Mouse (Mus musculus) kidney, postnatal 0 days (tissue): Measurements from ENCODE around the gene Arntl. TPM values are rescaled to one million over a fixed set of nuclear protein-coding genes. Genes with fewer than 3 reads are reported as not detected.
A peak's percentile ranks its signal among the peaks of the same experiment; 100 is the strongest.
"Not testable (repeated sequence)": the region's sequence is repeated elsewhere in the genome, so short reads cannot be mapped to it uniquely, and the experiment has no call there.

Experiments used
- ATAC-seq: fragments of 200-750 bp; cut with Nextera tagmentation; replicated peaks from 2 replicates; pipeline ENCODE4 v1.8.0; 2017; ENCODE audit warnings: low read depth, moderate number of reproducible peaks, moderate TSS enrichment, moderate library complexity; ENCODE audit not compliant: low FRiP score
- DNase-seq: peaks from one replicate; pipeline ENCODE4 v3.0.0-alpha.2; 2016; ENCODE audit warnings: low spot score
- H3K27ac ChIP-seq: fragments of 300-500 bp; sonication (generic); 2 replicates; pipeline ENCODE4 v1.5.1; 2014; ENCODE audit warnings: mild to moderate bottlenecking
- H3K27me3 ChIP-seq: fragments of 300-500 bp; sonication (generic); 2 replicates; pipeline ENCODE4 v1.6.1; 2014; ENCODE audit warnings: low read length, mixed read lengths; ENCODE audit not compliant: insufficient read depth
- H3K36me3 ChIP-seq: fragments of 300-500 bp; sonication (generic); 2 replicates; pipeline ENCODE4 v1.6.1; 2014; ENCODE audit warnings: low read length, mixed read lengths; ENCODE audit not compliant: insufficient read depth
- H3K4me1 ChIP-seq: fragments of 300-500 bp; sonication (generic); replicated peaks from 2 replicates; pipeline ENCODE4 v1.6.1; 2014; ENCODE audit warnings: antibody characterized with exemption, low read length, mixed read lengths; ENCODE audit not compliant: insufficient read depth
- H3K4me2 ChIP-seq: fragments of 300-500 bp; sonication (generic); 2 replicates; pipeline ENCODE4 v1.6.1; 2014; ENCODE audit warnings: mild to moderate bottlenecking, low read length, moderate library complexity, mixed read lengths
- H3K4me3 ChIP-seq: fragments of 300-500 bp; sonication (generic); replicated peaks from 2 replicates; pipeline ENCODE4 v1.5.1; 2014; ENCODE audit warnings: low read depth, low read length
- H3K9ac ChIP-seq: fragments of 300-500 bp; sonication (generic); 2 replicates; pipeline ENCODE4 v1.6.1; 2014; ENCODE audit warnings: low read depth, low read length
- H3K9me3 ChIP-seq: fragments of 300-500 bp; sonication (generic); replicated peaks from 2 replicates; pipeline ENCODE4 v1.6.1; 2016; ENCODE audit warnings: low read length, inconsistent platforms, mixed read lengths
- CTCF ChIP-seq: IDR thresholded peaks from 2 replicates; pipeline ENCODE4 v1.5.1; 2016; ENCODE audit warnings: antibody characterized with exemption, low read depth, mild to moderate bottlenecking, moderate library complexity
- WGBS: fragments of 180-500 bp; shearing (Covaris S2); extraction: QIAGEN DNeasy Blood & Tissue Kit; methylation state at CpG from one replicate; pipeline ENCODE4 v1.1.7; 2014; 5-methylcytosine and 5-hydroxymethylcytosine counted together
- polyA plus RNA-seq: library from polyadenylated mRNA; unstranded; fragments of >200 nt; fragmentation: Nextera tagmentation; extraction: Ambion mirVana; gene quantifications from 2 replicates; pipeline ENCODE4 v1.2.1, GENCODE M21; 2015

Arntl gene
- polyA plus RNA-seq, 1 experiment from 2014 or later, result 13.2 TPM

DNA sequence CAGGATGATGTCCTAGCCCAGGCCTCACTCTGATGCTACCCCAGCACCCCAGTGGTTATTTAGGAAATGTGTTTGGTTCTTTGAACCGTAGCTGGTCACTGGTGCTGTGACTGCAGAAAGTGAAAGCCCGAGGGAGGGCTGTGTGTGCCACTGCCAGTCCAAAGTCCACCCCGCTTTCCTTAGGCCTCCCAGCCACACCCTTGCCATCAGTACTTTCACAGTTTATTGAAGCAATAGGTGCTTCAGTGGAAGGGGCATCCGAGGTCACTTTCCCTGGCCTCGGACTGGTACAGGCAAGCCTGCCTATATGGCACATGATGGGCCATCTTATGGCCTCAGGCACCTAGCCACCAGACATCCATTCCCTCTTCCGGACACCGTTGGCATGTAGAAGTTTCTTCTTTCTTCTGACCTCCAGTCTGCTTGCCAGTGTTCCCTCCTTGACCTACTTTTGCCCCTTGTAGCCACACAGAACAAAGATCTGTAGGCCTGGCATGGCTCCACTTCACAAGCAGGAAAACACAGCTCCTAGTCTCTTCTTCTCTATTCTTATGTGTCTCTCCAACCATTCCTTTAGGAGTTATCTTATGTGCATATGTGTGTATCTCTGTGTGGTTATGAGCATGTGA lies 46.6 kb downstream of the Arntl start:
- no peak for TF ChIP-seq CTCF
- H3K4me3 ChIP-seq, result no peak overlapping the region
- DNase-seq (no peak), ATAC-seq (peak; percentile 61)
- peaks cover 30% of the 10 kb centered on the region for H3K4me1 ChIP-seq
- H3K27ac ChIP-seq, result no peak overlapping the region
- no peak overlapping the region for H3K9ac ChIP-seq
- H3K27me3 ChIP-seq, result no peaks in the 10 kb centered on the region
- H3K9me3 ChIP-seq, result no peaks in the 10 kb centered on the region
- no peaks in the 10 kb centered on the region for H3K36me3 ChIP-seq
- WGBS, result 81% methylated on average over 7 of the region's 7 CpGs
- H3K4me2 ChIP-seq, result no peak overlapping the region

DNA sequence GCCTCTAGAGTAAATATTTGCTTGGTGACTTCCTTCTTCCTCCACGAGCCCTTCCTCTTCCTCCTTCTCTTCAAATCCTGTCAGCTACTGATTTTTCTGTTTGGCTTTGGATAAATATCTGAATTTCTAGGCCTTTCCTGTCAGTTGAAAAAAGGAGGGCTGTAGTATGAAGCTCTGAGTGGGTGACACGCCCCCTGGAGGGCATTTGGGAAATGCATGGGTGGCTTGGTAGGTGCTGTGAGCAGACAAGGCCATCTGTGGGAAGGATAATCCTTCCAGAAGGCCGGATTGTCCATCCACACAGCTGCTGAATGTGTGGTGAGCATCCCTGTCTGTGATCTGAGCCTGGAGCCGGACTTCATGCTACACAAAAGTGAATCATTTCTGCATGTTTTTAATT lies 48.8 kb downstream of the Arntl start:
- H3K4me2 ChIP-seq, result no peak overlapping the region
- DNase-seq (no peak), ATAC-seq (no peak)
- no peaks in the 10 kb centered on the region for H3K36me3 ChIP-seq
- no peak overlapping the region for H3K27ac ChIP-seq
- H3K4me3 ChIP-seq, result no peak overlapping the region
- H3K27me3 ChIP-seq, result no peaks in the 10 kb centered on the region
- no peaks in the 10 kb centered on the region for H3K9me3 ChIP-seq
- no peak overlapping the region for H3K9ac ChIP-seq
- WGBS, result 57% methylated on average over 4 of the region's 4 CpGs
- peak; percentile 72 for TF ChIP-seq CTCF
- H3K4me1 ChIP-seq, result peaks cover 18% of the 10 kb centered on the region

DNA sequence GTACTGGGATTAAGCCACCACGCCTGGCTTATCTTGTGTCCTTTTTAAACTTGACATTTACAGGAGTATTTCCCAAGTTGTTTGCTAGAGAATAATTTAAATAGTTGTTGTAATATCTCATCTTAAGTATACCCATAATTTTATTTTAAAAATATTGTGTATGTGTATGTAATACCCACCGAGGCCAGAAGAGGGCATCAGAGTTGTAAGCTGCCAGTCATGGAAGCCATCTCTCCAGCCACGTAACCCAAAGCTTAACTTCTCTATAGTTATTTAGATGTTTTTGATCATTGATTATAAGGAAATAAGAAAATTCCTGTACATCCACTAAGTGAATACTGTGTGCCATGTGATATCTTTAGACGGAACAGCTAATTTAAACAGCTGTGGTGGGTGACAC lies 51.2 kb downstream of the Arntl start:
- no peak for DNase-seq
- WGBS, result 72% methylated on average over 4 of the region's 4 CpGs

DNA sequence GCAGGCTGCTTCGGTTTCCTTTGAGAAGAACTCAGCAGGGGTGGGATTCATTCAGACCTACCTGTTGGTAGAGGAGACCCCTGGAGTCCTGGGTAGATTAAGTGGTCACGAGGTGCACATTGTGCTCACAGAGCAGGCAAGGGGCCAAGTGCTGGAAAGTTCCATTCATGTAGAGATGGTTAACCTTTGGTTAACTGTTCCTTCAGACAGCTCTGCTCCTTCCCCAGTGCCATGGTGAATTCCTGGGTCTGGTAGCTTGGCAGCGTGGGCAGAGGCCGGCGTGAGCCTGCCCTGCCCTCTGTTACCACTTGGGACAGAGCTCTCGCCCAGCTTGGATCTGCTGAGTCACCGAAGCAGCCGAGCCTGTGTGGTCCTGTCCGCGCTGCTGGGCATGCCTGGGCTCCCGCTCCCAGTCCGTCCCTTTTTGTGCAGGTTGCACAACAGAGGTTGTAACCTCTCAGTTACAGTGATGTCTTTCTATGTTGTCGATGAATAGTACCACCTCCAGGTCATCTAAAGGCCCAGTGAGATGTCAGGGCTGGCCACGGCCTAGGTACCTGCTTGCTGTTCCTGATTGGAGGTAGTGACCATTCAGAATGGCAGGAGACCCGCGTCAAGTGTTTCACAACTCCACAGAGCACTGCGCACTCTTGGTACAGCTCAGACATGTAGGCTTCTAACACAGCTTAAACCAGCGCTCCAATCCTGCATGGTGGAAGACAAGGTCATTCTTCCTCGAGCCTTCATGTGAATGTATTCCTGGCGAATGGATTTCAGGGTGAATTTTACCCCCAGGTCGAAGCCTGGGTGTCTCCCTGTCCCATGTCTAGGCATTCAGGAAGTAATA lies 53.3 kb downstream of the Arntl start:
- TF ChIP-seq CTCF, result peak; percentile 28; the same call in 1 of the 2 replicates
- peak overlapping the region; percentile 70 for H3K27ac ChIP-seq
- ATAC-seq, result peak; percentile 87
- no peak overlapping the region for H3K4me3 ChIP-seq
- H3K4me2 ChIP-seq, result no peak overlapping the region
- H3K27me3 ChIP-seq, result no peaks in the 10 kb centered on the region
- H3K36me3 ChIP-seq, result no peaks in the 10 kb centered on the region
- 72% methylated on average over 21 of the region's 21 CpGs for WGBS
- no peaks in the 10 kb centered on the region; the same call in 1 of the 2 replicates for H3K4me1 ChIP-seq
- no peaks in the 10 kb centered on the region for H3K9me3 ChIP-seq
- peak; percentile 29 for DNase-seq
- no peak overlapping the region for H3K9ac ChIP-seq

More for the DNA sequence above, 51.2 kb downstream of the Arntl start:
- H3K27ac ChIP-seq, result no peak overlapping the region
- H3K4me2 ChIP-seq, result no peak overlapping the region
- no peaks in the 10 kb centered on the region for H3K9me3 ChIP-seq
- no peaks in the 10 kb centered on the region for H3K27me3 ChIP-seq
- H3K4me1 ChIP-seq, result peaks cover 3% of the 10 kb centered on the region
- no peak for ATAC-seq
- no peaks in the 10 kb centered on the region for H3K36me3 ChIP-seq
- H3K9ac ChIP-seq, result no peak overlapping the region
- peak; percentile 70 for TF ChIP-seq CTCF
- no peak overlapping the region for H3K4me3 ChIP-seq

DNA sequence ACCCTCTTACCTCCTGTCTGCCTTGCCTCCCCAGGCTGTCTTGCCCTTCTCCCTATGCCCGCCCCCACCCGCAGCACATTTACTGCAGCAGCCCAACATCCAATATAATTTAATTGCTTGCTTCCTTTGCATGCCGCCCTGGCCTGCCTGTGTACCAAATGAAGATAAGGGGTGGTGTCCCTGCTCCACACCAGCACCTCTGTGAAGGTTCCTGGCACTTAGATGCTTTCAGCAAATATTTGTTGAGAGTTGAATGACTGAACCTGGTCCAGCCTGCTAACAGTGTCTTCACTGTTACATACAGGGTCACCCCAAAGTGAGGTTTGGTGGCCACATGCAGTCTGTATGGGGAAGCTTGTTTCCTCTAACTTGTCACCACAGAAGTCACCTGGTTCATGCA lies 54.4 kb downstream of the Arntl start:
- H3K4me3 ChIP-seq, result no peak overlapping the region
- DNase-seq (no peak), ATAC-seq (no peak)
- H3K27me3 ChIP-seq, result no peaks in the 10 kb centered on the region
- no peak overlapping the region for H3K27ac ChIP-seq
- H3K36me3 ChIP-seq, result no peaks in the 10 kb centered on the region
- no peaks in the 10 kb centered on the region for H3K9me3 ChIP-seq
- no peak overlapping the region for H3K9ac ChIP-seq
- WGBS, result 50% methylated on average over 3 of the region's 3 CpGs
- no peak for TF ChIP-seq CTCF
- no peak overlapping the region for H3K4me2 ChIP-seq
- no peaks in the 10 kb centered on the region; the same call in 1 of the 2 replicates for H3K4me1 ChIP-seq

DNA sequence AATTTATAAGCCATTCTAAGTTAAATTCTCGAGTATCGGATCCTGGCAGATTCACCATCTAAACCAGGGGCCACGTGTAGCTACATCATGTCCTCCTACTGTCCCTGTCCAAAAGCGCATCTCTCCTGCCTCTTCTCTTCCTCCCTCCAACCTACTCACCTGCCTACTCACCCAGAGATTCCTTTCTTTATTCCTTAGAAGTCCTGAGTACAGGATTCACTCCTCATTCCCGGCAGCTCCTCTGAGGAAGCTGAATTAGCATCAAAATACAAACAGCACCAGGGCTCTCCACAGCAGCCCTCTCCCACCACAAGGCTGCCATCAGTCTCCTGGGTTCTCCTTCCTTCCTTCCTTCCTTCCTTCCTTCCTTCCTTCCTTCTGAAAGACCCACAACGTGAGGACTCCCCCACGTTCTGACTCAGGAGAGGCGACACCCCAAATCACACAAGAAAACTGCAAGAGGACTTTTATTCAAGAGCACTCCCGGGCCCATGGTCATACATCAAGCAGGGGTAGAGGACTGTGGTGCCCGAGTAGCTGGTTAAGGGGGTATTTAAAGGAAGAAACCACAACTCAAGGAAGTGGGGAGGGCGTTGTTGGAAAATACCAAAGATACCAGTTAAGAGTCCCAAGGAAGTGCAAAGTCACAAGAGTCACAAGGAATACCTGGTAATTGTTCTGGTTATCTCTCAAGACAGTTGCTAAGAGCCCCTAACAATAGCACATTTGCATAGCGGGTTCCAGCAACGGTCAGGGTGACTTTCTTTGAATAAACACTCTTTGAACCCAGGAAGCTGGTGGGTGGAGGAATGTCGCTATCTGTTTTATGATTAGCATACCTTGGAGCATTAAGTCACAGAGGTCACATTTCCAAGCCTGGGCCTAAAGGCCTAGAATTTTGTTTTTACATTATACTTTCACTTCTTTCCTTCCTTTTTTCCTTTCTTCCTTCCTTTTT lies 55.5 kb downstream of the Arntl start:
- WGBS, result 41% methylated on average over 14 of the region's 14 CpGs
- not testable (repeated sequence) for H3K27ac ChIP-seq, DNase-seq, H3K4me1 ChIP-seq, H3K9me3 ChIP-seq, H3K36me3 ChIP-seq, ATAC-seq, H3K9ac ChIP-seq, H3K4me3 ChIP-seq, H3K27me3 ChIP-seq, H3K4me2 ChIP-seq
